Mouse (Mus musculus) heart, adult 11 months (tissue): ENCODE data around the gene Akr7a5.

Experiments
- DNase-seq: peaks from one replicate; pipeline ENCODE4 v3.0.0; 2022

The Akr7a5 gene

DNA sequence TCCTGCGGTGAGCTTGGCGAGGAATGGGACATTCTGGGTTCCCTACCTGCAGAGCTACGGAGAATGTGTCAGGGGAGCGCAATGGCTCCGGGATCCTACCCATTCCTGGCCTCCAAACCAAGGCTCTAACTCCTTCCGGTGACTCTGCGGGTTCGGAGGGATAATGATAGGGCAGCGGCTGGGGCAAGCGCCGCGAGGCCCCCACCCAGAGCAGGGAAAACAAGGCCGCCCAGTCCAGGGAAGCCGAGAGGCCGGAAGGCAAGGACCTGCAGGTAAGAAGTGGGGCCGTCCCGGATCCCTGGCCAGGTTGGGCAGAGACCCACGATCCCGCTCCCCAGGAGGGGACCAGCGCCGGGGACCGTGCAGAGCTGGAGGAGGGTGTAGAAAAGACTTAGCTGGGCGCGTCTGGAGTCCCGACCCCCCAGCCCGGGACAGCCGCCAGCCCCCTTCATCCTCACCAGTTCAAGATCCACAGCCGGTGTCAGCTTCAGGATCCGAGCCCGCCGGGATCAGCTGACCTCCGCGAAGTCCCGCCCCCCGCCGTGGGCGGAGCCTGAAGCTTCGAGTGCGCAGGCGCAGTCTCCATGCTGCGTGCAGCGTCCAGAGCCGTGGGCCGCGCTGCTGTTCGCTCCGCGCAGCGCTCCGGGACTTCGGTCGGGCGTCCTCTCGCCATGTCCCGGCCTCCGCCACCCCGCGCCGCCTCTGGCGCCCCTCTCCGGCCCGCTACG, at the start of gene Akr7a5, which contains the start of gene Pqlc2:
Gene Akr7a5 (plus strand): TSS at position 574 of the 728 bp plus-strand sequence.
Gene Pqlc2 (minus strand): TSS at position 538 of the 728 bp plus-strand sequence.
- peak; percentile 99 for DNase-seq

DNA sequence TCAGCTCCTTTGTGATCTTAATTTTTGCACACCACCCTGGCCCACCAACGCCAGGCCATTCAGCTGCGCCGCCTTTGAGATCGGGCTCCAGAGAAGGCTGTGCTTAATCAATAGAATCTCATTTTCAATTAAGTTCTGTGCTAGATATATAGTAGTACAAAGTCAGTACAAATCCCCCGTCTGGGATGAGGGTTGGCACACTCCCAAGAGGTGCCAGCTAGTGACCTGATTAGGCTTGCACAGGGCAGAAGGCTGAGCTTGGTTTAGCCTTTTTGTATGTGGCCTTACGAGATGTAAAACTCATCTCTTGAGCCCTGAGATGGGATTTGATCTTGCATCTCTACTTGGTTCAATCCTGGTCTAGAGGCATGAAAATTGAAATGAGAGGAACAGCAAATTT, 47.6 kb upstream of the Akr7a5 start:
- no peak for DNase-seq

DNA sequence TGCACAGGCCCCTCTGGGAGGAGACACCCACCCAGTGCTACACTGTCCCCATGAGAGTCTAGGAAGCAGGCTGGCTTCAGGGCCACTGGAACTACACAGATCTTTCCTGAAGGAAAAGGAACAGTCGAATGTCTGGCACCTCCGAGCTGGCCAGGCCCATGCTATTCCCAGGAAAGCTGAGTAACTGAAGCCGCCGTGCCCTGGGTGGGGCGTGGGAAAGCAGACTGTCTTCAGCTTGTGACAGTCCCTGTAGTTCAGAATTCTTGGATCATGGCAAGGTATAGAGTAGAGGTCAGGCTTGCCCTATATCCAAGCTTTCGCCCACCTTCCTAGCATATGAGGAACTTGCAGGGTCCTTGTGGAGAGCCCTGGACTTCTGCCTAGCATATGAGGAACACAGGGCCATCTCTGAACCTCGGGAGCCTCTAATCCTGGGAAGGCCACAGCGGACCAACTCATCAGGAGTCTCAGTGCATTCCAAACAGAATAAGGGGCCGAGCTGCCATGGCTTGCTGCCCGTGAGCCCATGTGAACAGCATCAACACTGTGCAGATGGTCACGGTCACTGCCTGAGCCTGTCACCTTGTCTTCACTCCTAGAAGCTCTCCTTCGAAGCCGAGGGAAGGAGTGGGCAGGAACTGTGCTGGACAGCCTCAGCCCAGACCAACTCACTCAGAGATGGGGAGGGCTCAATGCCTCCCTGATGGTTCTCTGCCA, 44.6 kb upstream of the Akr7a5 start:
- DNase-seq = no peak

DNA sequence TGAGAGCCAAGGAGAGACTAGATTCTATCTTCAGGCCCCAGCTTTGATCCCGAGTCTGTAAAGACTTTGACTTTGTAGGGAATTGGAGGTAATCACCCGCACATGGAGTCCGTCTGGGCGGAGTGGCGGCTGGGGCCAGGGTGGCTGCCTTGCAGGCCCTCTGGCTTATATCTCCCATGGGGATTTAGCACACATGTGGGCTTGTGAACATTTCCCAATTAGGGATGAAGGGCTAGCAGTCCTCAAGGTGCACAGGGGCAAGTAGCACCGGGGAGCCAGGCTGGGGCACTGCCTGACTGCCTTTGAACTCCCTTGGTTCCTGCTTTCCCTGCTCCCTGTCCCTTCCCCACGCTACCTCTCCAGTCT, 44.1 kb upstream of the Akr7a5 start:
- no peak for DNase-seq

DNA sequence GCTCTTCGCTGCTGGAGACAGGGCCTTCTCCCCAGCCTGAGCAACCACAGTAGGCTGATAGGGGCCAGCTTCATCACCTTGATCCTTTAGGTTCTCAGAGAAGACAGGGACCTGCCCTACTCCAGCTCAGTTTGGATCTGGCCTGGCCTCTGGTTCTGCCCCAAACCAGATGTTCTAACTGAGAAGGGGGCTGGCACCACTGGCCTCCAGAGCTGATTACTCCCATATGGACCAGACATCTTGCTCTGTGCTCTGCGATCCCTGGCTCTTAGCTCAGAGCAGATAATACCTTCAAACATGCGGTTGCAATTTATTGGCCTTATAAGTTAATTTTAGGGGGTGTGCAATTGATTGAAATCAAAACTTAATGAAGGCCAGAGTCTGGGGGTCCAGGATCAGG, 43.2 kb upstream of the Akr7a5 start:
- DNase-seq = no peak

DNA sequence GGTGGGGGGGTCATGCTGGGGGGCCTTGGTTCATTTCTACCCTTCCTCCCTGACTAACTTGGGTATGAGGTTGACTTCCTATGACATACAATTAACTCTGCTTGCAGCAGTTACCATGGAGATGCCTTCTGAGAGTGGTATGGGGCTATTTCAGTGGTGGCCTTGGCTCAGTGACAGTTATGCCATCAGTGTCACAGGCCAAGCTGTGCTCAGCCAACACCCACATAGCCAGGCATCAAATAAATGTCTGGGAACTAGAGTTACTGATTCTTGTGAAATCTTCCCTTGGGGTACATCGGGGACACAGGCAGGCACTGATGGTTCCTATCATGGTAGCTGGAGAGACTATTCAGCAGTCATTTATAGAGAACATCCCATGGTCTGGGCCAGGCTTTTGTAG, 42.3 kb upstream of the Akr7a5 start:
- DNase-seq = no peak

DNA sequence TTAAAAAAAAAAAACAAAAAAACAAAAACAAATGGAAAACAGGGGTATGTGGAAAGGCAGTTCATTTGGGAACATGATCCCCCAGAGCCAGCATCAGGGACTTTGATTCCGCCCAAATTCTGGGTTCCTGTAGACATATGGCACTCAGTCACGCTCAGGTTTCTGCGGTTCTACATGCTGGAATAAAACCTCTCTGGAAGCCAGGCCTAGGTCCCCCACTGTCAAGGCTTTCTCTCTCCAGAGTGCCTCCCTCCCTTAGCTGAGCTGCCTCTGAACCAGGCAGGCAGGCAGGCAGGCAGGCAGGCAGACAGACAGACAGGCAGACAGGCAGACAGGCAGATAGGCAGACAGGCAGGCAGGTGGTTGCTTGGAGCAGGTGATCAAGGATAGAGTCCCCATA, 40.4 kb upstream of the Akr7a5 start:
- DNase-seq = no peak

DNA sequence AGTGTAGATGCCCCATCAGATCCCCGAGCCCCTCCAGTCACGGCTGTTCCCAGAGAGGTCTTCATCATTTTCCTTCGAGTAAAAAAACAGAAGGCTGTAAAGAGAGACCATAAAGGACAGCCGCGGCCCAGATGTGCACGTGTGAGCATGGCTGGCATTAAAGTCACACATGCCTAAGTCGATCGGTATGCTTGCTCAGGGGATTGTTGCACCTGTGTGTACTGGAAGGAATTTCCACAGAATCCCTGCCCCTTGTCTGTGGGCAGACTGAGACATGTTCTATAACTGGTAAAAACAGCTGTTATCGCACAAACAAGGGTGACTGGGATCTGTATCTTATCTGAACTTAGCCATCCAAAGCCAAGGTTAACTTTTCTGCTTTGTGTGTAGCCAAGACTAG, 39.0 kb upstream of the Akr7a5 start:
- no peak for DNase-seq

DNA sequence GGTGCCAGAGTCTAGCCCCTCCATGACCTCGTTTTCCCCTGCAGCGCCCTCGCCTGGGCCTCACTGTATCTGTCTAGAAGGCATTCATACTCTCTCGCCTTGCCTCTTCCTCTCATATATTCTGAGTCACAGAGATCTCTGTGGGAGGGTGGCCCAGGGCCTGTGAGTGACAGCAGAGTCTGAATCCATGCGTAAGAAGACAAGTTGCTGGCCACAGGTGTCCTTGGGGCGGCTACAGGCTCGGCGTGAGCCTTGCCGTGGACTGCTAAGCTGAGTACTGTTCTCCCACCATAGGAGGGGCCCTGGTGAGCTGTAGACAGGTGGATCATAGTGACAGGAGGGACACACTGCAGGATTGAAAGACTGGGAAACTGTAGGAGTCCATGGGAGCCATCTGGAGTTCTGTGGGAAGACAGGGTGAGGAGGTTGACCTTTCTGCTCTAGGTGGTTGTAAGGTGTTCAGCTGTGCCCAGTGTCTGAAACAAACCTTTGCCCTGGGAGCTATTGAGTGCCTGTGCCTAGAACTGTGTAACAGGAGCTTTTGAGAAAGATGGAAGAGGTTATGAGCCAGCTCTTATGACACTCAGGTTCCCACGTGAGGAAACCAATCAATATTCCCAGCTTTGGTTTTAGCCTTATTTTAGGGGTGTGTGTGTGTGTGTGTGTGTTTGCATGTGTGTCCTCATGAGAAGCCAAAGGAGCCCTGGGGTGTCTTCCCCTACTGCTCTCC, 37.4 kb upstream of the Akr7a5 start:
- no peak for DNase-seq

DNA sequence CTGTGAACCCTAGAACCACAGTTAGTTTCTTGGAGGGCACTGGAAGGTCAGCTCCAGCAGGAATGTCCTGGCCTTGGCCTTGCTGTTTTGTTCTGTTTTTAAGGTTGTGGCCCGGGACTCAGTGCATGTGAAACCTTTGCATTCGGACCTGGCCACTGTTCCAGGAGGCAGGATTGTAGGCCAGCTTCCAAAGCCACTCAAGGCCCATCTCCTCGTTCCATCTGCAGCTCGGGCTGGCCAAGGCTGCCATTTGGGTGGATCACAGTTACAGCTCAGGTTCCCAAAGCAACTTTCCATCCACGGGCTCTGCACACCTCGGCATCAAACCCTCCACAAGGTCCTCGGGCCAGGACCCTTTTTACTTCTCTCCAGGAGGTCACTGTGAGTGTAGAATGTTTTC, 36.0 kb upstream of the Akr7a5 start:
- DNase-seq = no peak

DNA sequence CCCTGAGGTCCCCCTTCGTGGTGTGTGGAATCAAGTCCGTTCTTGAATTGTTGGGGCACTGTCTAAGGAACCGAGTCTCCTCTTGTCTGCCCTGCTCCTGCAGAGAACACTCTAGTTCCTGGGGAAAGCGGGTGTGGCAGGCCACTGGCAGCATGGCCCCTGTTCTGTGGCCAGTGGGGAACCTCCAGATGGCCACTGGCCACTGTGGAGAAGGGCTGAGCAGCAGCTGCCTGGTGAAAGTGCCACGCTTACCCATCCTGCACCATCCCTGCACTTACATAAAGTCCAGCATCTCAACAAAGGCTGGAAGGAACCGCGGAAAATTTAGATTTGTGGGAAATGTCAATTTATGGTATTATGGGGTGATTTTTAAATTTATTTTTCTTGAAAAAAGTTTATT, 34.1 kb upstream of the Akr7a5 start:
- no peak for DNase-seq

DNA sequence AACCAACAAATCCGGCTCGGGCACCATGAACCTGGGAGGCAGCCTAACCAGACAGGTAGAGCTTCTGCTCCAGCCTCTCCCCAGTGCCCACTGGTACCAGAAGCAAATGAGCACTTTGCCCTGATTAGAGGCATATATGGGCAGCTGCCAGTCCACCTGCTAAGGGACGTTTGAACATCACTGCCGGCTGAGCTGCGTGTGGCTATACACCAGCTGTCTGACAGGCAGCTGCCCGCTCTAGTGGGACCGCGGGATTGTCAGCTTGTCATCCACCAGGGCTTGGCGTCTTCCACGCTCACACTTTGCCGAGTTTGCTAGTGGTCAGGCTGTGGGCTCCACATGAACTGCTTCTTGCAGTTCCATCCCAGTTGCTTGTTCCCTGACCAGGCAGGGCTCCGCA, 30.0 kb upstream of the Akr7a5 start:
- no peak for DNase-seq

DNA sequence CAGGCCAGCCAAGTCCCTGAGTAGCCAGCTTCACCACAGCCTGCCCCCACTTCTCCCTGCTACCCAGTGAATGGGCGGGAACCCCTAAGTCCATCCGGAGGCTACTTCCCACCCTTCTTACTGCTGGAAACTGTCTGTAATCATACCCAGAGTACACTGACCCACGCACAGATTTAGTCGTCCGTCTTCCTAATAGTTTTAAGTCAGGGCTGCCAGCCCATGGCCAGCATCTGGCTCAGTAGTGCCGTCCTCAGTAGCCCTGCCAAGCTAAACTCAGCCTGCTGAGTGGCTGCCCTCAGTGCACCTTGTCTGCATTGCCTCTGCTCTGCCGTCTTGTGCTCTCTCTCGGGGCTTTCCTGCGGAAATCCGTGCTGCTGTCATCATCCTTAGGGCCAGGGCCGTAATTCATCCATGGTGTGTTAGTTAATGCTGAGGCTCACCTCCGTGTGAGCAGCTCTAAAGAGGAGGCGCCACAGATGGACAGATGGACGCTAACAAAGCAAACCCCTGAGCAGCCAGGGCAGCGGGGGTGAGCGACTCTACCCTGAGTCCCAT, 28.7 kb upstream of the Akr7a5 start:
- DNase-seq = no peak

DNA sequence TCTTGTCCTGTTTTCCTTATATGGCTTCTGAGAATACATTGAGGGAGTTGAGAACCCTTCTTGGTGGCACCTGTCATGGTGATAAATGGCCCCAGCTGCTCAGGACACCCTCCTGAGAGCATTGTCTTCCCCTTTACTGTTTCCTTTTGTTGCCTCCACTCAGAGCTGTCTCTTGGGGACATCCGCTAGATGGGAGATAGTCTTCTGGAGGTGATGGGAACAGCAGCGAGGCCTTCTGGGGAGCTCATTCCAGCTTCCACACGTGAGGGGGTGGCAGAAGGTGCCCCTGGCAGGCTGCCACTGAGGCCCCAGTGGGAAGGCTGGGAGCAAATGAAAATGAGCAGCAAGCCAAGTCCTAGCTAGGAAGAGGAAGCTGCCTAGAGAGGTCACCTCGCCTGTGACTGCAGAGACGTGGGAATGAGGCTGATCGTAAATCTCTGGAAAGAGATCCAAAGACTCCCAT, 27.6 kb upstream of the Akr7a5 start:
- peak; percentile 96 for DNase-seq

DNA sequence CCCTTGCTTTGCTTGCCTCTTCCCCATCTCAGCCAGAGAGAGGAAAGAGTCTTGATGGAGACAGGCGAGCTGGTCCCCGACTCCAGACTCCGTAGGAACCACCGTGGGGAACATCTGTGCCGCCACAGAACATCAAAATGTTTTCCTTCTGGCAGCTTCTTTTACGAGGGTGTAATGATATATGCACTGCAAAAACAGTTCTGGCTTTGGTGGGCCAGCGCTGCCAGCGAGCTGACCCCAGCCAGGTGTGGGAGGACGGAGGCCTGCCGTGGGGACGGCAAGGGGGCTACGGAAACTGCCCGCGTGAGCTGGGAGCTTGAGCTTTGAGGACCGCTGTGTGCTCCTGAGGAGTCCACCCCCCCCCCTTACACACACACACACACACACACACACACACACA, 25.7 kb upstream of the Akr7a5 start:
- no peak for DNase-seq

DNA sequence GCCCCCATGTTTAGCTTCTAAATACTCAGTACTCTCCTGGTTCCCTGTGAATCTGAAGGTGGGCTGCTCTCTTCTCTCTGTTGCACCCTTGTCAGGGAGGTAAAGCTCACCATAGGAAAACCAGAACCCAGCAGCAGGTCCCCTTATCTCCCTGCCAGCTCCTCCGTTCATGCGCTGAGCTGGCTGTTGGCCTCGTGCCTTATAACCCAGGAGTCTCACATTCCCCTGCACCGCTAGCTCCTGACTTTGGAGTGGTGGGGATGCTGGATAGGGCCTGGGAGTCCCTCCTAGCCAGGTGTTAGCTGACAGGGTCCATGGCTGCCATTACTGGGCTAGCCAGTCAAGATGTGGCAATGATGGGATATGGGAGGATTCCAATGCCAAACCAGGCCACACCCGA, 24.3 kb upstream of the Akr7a5 start:
- peak; percentile 94 for DNase-seq

DNA sequence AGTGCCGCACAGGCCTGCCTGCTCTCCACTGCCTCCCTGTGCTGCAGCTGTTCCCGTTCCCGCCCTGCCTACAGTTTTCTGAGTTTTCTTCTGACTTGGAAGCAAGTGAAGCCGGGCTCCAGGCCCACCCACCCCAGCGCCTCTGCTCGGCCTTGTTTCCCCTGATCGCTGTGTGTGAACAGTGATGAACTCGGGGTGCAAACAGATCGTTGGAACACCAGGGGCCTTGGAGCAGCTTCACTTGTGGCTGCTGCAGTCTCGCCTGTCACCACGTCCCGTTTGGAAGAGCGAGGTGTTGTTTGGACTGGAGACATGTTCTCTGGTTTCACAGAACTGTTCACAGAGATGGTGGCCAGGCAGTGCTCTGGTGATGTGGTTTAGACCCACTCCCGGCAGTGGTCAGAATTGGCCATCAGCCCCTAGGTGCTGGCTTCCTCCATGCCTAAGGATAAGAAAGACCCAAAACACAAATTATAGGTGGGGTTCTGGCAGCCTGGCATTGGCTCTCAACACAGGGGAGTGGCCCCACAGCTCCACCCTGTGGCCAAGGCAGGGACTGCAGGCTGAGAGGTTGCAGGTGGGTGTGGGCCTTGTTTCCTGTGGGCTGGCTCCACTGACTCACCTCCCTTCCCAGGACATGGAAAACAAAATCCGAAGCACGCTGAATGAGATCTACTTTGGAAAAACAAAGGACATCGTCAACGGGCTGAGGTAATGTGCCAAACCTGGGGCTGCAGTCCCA, 23.3 kb upstream of the Akr7a5 start:
- peak; percentile 98 for DNase-seq

DNA sequence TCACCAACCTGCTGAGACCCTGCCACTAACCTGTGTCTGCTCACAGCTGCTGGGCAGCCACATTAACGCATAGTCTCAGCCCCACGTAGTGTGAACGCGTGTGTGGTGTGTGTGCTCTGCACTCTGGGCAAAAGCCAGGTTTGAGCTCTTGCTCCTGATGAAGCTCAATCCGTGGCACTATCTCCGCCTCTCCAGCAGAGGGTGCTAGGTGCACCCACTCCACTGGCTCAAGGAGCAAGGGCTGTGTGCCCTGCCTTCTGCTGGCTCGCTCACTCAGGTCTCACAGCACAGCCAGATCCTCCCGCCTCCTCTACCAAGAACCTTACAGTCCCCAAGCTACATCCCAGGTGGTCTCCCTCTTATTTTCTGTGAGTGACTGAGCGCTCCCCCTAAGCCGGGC, 21.5 kb upstream of the Akr7a5 start:
- DNase-seq = peak; percentile 95

DNA sequence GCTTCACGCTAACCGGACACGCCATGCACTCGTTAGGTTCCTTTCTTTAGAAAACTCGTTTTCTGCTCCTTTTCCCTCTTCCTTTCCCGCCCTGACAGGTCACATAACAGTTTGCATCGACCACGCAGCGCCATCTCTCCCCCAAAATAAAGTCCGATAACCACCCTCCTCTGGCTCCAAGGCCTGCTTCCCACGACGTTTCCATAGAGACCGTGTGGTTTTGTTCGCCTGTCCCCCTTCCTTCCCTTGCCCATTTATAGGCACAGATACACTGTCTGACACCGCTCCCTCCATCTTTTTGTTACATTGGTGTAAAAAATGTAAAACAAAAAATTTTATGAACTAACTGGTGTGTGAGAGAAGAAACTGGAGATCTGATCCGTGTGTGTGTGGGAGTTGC, 19.4 kb upstream of the Akr7a5 start:
- no peak for DNase-seq

DNA sequence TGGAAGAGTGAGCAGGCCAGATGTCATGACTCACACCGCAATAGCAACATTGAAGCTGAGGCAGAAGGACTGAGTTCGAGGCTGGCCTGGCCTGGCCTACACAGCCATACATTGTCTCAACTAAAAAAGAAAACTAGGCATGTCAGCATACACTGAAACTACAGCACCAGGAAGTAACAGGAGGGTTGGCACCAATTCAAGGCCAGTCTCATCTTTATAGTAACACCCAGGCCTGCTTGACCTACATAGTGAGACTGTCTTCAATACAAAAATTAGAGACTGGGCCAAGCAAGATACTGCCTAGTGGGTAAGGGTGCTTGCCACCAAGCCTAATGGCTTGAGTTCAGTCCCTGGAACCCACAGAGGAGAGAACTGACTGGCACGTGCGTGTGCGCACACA, 18.5 kb upstream of the Akr7a5 start:
- DNase-seq = no peak

DNA sequence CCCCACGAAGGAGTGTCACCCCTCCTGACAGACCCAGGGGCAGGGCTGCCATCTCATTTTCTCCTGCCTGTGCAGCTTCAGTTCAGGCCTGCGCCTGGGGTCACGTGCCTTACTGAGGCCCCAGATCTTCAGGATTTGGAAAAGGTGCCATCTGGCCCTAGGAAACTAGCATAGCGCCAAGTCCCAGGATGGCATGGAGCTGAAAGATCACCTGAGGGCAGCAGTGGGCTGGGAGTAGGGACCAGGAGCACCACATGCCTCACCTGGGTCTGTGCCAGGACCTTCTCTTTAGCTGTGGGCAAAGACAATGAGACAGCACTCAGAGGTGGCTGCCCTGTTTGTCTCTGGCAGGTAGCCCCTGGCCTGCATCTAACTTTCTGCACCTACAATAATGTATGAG, 13.0 kb upstream of the Akr7a5 start:
- peak; percentile 97 for DNase-seq

DNA sequence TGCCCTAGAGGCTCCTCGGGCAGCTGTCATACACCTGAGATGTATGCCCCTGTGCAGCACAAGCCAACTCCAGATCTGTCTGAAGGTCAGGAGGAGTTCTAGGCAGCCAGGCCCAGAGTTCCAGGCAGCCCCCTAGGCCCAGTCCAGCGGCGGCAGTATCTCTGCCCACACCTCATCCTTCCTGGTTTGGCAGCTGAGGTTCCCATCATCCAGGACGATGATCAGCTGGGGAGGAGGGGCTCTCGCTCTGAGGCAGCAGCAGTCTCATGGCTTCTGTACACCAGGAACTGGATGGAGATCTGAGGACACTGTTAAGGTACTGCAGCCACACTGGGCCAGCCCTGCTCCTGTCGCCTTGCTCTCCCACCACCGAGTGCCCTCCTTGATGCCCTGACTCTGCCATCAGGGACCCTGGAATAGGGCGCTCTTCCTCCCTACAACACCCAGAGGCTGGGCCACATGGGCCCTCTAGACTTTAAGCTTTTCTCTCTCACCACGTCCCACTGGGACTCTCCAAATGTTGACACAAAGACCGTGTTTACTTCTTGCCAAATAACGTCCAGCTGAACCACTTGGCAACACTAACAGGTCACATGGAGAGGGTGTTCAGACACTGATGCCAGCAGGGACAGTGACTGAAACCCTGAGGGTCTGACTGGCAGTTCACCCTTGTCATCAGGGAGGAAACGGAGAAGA, 11.7 kb upstream of the Akr7a5 start:
- DNase-seq = no peak
